Mouse (Mus musculus) frontal cortex, adult 2 months (tissue): Measurements from ENCODE around the gene Pax1. TPM values are rescaled to one million over a fixed set of nuclear protein-coding genes. Genes with fewer than 3 reads are reported as not detected.

Source experiments
- DNase-seq, 2 experiments: peaks; one replicate each; pipeline ENCODE4 v3.0.0; 2022; ENCODE audit warnings: low spot score in 1 of 2; ENCODE audit errors: extremely low spot score in 1 of 2
- polyA plus RNA-seq: library from polyadenylated mRNA; depleted of rRNA; stranded (reverse); fragments of >200 nt; gene quantifications from 2 replicates; pipeline ENCODE4 v1.2.3, GENCODE M21; 2012; rRNA removed

Gene Pax1
- polyA plus RNA-seq, 1 experiment, result 0.14 TPM

DNA sequence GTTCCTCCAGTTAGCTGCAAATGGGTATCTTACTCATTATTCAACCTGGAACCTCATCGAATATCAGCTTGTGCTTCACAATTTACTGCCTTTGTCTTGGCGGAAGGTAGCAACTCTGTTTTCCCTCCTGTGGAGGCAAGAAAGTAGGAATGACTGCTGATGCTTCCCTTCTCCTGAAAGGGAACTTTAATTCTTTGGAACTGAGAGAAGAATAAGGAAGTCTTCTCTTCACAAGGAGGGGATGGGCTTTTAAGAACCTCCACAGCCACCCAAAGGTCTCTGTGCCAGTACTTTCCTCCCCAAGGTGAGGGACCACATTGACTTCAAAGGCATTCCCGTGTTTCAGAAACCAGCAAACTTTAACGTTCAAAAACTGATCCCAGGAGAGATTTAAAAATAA, 10.1 kb downstream of the Pax1 start:
- no peak for DNase-seq

GRCm38 (mm10) chr2:147372947-147373666, 11.4 kb downstream of the Pax1 start:
- DNase-seq, result no peak

- DNase-seq, result no peak
These were observed 11.9 kb downstream of the Pax1 start for GRCm38 (mm10) chr2:147373667-147374007.

DNA sequence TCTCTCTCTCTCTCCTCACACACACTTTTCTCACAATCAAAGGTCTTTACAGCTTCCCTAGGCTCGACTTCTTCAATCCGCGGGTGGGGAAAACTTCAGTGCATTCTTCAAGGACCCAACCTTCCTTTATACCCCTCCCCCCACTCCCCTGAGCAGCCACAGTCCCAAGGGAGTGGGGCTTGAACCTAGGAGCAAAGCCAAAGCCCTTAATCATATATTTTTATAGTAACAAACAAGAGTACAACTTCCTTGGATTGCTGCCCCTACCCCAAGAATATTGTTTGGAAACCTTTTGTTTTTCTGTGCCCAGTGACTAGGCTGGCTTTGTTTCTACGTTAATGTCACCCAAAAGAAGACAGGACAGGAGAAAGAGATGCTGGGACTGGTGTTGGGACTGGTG, 12.5 kb downstream of the Pax1 start:
- DNase-seq, result no peak

DNA sequence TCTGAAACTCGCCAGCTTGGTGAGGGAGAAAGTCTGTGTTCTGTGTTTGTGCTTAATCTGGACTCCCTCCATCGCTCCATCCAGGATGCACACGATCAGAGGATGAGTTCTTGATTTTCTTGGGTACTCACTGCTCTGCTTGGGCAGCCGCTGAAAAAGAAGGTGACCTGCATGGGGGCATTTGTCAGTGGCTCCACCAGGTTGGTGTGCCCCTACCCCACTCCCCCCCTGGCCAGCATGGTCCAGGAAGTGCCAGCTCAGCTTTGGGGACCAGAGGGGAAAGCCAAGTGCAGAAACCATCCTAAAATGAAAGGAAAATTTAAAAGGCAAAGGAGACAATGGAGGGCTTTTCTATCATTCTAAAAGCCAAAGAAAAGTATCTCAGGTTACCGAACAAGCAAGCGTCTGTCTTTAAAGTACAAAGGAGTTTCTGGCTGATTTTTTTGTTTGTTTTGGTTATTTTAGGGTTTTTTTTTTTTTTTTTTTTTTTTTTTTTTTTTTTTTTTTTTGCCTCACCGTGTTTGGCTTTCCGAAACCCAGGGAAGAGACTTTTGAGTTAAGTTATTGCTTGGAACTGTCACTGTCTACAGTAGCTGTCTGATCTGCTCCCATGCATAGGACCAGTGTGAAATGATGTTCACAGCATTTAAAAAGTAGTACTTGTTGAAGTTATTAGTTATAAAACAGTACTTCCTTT, 13.4 kb downstream of the Pax1 start:
- DNase-seq, result no peak

- peak in 1 of 2 experiments; percentile 78 for DNase-seq
These were observed 17.2 kb downstream of the Pax1 start for GRCm38 (mm10) chr2:147378934-147379333.

GRCm38 (mm10) chr2:147383373-147383772, 21.6 kb downstream of the Pax1 start:
- DNase-seq, result no peak

DNA sequence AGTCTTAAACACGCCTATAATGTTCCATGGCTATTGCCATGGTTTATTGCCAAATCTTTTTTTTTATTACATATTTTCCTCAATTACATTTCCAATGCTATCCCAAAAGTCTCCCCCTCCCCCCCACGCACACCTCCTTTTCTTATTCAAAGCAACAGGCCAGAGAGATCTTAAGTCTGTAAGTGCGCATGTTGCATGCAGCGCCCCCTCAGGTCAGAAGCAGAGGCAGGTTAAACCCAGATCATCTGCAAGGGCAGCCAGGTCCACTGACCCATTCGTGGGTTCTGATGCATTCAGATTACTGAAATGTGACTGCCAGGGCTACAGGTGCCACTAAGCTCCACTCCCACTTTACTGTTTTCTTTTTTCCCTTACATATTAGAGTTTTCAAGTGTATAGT, 25.2 kb downstream of the Pax1 start:
- no peak for DNase-seq

GRCm38 (mm10) chr2:147409323-147409722, 47.6 kb downstream of the Pax1 start:
- DNase-seq, result no peak

GRCm38 (mm10) chr2:147415037-147415436, 53.3 kb downstream of the Pax1 start:
- DNase-seq, result peak in 1 of 2 experiments; percentile 4

GRCm38 (mm10) chr2:147424582-147425255, 63.0 kb downstream of the Pax1 start:
- DNase-seq, result no peak

- DNase-seq, result no peak
These were observed 68.1 kb downstream of the Pax1 start for GRCm38 (mm10) chr2:147429607-147430356.

- DNase-seq, result peak in 1 of 2 experiments; percentile 47
These were observed 71.4 kb downstream of the Pax1 start for GRCm38 (mm10) chr2:147433120-147433519.

Other genes with a start within 250 kb of the Pax1 start
- gene Nkx2-2, start 167.7 kb upstream of the Pax1 start, polyA plus RNA-seq, result 7.0 and 7.4 TPM in 2 replicates